Mouse (Mus musculus) adrenal gland, adult 2 months (tissue): ENCODE measurements around the gene Wnt5b. TPM values are rescaled to one million over a fixed set of nuclear protein-coding genes. Genes with fewer than 3 reads are reported as not detected.

ENCODE experiments used
- DNase-seq: peaks from one replicate; pipeline ENCODE4 v3.0.0; 2021
- polyA plus RNA-seq: library from polyadenylated mRNA; depleted of rRNA; stranded (reverse); fragments of >200 nt; gene quantifications from 2 replicates; pipeline ENCODE4 v1.2.3, GENCODE M21; 2012
- total RNA-seq, 2 experiments: library from RNA; stranded (reverse); gene quantifications; 2 replicates each; pipeline ENCODE4 v1.2.3; 2021

The Wnt5b gene
- total and polyA plus RNA-seq, 3 experiments, result 1.9 to 3.3 (median 2.8) TPM

DNA sequence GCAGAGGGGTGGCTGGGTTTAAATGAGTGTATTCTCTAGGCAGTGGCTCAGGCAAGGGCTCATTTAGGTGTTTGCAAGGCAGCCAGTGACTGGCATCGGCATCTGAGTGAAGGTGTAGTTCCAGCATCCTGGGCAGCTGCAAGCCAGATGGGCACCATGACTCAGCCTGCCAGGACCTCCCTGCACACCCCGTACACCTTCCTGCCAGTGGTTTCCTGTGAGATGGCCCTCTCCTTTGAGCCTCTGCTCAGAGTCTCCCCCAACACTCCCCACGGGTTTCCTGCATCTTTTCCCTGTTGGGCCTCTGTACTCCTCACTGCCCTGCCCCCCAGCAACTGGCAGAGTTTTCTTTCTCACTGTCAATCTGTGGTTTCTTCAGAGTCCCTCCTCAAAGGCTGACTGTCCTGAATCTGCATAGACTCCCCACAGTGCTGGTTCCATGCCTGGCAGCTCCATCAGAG is 22.2 kb downstream of the Wnt5b start:
- DNase-seq, result no peak

DNA sequence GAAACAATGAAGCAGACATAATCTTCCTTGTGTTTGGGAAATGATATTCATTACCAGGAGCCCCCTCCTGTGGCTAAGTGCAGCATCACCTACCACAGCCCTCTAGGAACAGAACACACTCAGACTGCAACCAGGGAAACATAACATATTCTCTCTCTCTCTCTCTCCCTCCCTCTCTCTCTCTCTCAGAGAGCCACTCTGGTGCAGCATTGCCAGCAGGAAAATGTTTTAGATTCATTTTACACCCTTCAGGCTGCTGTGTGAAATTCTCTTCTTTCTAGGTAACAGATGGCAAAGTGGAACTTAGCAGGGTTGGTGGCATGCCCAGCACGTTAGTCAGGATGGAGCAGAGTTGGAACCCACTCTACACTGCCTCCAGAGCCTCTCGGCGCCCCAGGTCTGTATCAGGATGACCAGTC is 22.7 kb downstream of the Wnt5b start:
- no peak for DNase-seq

DNA sequence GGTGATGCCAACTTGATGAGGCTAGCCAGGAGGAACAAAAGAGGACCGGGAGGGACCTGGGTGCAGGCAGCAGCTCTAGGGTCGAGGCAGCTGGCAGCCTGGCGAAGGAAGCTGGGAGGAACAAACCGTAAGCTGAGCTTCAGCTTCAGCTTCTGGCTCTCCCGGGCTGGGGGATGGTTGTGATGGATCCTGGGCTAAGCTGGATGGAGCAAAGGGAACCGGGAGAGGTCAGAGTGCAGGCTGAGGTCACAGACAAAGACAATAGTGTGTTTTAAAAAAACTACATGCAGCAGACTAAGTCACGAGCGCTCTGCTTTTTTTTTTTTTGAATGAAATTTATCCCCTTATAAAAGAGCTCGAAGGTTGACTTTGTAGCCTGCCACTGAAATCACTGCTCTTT is 23.4 kb downstream of the Wnt5b start:
- DNase-seq, result no peak

DNA sequence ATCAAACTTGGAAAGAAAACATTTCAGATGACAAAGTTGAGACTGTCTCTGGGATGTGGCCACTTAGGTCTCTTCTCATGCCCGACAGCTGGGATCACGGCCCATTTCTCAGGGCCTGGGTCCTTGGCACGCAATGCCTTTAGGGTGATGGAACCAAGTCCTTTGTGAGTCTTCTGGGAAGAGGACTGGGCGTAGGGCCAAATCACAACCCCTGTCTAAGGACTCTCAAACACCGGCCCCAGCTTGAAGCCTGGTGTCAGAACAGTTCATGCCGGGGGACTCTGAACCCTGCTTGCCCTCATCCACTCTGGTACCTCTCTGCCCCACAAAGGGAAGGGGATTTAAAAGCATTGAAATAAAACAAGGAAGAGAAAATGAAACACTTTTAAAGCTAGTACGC is 30.1 kb downstream of the Wnt5b start:
- no peak for DNase-seq

DNA sequence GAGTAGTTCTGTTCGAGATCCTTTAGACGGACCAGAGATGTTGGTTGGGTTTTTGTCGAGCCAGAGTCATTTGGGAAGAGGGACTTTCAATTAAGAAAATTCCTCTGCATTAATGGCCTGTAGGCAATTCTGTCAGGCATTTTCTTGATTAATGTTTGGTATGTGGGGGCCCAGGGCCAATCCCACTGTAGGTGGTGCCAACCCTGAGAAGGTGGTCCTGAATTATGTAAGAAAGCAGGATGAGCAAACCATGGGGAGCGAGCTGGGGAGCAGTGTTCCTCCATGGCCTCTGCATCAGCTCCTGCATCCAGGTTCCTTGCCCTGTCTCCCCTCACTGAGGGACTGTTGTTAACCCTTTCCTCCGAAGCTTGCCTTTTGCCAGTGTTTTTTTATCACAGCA is 30.7 kb downstream of the Wnt5b start:
- no peak for DNase-seq

DNA sequence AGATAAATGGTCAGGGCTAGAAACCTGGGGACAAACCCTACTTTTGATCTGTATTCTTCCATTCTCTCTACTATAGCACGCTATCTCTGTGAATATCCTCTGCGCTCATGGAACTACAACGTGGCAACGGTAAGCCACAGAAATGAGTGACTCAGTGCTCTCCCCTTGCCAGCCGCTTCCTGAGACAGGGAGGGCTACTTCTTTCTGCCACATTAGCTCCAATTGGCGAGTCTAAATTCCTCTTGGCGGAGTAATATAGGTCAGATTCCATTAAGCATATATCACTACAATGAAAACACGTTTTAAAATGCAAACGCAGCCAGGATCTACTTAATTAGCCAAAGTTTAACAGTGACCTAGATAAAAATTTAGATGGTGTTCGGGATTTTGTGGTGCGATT is 31.4 kb downstream of the Wnt5b start:
- DNase-seq, result no peak

DNA sequence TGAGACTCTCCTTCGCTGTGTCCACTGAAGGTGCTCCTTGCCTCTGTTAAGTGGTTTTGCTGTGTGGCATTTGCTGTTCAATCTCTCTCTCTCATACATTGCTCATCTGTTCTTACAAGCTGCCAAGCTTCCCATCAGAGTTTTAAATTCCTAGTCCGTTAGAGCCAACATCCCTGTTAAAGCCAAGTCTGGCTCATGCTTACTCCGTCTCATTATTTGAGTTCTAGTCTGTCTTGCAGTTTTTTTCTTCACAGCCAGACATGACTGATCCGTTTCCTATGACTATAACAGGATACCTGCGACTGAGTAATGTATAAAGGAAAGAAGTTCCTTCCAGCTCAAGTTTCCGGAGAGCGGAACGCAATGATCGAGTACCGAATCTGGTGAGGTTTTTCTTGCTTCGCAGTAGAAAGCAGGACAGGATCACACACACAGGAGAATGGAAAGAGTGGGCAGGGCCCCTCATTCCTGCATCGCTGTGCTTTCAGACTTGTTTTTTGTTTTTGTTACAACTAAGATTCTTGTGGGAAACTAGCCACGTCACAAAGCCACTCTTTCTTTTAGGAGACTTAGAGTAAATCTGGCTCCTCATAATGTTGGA is 34.6 kb downstream of the Wnt5b start:
- no peak for DNase-seq

DNA sequence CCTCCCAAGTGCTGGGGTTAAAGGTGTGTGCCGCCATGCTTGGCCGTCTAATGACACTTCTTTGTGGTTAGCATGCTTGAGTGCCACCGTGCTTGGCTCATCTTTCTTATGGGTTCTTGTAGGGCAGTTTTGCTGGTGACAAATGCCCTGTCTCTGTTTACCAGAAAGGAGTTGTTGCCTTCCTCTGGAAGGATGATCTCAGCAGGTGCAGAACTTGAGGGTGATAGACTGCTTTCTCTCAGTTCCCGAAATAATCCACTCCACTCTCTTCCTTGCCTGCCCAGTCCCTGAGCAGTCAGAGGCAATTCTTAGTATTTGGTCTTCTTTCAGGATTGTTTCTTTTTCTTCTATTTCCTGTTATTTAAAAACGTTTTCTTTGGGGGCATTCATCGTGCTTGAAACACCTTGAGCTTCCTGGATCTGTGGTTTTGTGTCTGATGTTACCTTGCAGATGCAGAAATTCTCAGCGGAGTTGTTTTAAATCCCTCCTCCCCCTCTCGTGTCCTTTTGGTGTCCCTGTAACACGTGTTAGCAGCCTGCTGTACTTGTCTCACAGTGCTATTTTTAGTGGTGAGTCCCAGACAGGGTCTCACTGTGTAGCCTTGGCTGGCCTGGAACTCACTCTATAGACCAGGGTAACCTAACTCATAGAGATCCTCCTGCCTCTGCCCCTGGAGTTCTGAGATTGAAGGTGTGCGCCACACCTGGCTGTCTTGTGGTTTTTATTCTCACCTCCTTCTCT is 35.3 kb downstream of the Wnt5b start:
- no peak for DNase-seq

DNA sequence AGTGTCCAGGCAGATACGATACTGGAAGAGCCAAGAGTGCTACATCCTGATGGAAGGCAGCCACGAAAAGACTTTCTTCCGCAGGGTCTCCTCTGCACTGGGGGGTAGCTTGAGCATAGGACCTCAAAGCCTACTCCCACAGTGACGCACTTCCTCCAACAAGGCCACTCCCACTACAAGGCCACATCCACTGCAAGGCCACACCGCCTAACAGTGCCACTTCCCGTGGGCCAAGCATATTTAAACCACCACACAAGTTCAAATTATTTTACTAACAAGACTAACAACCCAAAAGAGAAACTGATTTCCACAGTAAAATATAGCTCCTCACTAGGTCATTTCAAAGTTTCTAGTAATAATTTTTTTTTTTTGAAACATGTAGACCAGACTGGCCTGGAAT is 35.9 kb downstream of the Wnt5b start:
- DNase-seq, result no peak

DNA sequence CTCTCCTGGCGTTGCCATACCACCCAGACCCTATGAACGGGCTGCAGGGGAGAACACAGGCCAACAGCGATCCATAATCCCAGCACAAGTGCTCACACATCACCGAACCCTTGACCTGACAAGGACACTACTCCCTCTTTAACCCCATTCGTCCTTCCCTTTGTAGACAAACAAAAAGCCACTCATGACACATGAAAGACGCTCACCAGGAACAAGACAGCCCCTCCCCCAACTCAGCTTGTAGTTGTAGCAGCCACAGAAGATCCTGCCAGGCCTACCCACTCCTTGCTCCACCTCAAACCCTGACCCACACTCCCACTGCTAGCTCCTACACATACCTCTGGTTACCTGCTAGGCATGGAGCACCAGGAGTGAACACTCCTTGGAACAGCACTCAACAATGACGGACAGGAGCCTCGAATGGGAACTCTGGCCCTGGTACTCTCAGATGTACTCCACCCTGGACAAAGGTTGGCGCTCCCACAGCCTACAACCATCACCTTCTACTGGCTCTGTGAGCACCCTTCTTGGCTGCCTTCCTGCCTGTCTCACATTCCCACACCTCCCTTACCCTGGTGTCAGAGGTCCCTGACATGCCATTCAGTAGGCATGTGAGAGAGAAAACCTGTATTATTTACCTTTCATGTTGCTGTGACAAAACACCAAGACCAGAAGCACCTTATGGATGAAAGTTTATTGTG is 38.5 kb downstream of the Wnt5b start:
- no peak for DNase-seq

DNA sequence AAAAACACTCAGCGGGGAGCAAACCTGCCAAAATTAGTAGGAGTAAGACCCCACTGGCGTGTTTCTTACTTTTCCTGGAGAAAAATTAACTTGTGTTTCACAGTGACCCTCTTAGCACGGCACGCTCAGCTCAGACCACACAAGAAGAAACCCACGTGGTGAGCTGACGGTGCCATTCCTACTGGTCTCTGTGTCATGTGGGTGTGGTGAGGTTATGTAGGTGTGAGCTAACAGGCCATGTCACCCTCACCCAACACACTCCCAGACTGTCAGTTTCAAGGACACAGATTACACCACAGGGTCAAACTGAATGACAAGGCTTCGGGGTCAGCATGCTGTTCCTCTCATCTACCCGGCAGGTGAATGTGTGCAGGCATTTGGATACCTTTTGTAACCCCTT is 39.4 kb downstream of the Wnt5b start:
- no peak for DNase-seq

DNA sequence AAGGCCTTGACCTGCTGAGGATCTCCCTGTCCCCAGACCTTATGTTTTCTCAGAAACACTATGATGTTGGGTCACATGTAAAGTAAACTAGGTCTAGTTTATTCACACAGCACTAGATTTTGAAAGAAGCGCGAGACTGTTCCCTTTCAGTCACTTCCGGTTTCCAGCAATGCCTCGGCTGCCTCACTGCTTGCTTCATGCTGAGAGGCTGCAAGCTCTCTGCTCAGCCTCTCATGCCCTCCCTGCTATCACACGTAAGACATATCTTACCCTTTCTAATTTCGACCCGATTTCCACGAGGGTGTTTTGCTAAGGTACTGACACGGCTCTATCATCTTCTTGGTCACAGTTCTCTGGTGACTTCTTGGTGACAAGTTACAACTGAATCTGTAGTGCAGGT is 42.1 kb downstream of the Wnt5b start:
- no peak for DNase-seq

DNA sequence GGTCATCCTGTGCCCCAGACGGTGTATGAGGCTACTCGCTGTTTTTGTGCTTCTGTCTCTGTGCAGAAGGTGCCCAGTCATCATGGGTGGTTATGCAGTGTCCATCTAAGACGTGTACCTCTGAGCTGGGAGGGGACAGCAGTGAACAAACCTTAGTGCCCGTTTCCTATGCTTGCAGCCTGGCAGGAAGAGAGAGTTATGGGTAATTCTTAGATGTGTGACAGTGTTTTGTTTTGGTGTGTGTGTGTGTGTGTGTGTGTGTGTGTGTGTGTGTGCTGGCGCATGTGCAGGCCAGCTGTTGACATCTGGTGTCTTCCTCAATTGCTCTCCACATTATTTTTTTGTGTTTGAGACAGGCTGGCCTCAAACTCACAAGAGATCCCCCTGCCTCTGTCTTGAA is 44.1 kb downstream of the Wnt5b start:
- DNase-seq, result no peak

DNA sequence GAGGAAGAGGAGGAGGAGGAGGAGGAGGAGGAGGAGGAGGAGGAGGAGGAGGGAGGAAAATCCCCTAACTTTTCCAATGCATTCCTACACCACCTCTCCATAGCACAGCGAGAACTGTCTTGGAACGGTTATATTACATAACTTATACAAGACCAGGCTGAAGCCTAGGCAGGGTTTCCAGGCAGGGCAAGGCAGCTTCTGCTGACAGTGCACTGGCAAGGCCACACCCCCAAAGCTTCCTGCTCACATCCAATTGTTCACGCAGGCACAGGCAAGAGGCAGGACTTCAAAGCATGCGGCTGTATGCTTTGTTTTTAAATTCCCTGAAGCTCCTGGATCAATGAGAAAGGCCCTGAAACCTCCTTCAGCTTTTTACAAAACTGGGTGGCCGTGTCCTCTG is 44.9 kb downstream of the Wnt5b start:
- DNase-seq, result peak; percentile 65

DNA sequence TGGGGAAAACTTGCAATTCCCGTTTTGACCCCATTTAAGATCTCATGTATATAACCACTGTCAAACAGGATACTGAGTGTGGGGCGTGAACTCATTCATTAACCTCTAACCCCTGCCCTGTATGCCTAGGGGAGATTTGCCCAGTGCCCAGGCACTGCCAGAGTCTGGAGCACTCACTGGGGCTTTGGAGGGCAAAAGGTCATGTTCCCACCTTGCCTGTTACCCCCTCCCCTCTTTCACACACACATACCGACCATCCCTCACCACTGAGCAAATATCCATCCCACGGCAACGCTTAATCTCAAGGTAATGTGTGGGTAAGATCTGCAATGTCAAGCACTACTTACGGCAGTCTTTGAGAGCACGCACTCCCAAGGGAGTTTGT is 51.5 kb downstream of the Wnt5b start:
- DNase-seq, result no peak

DNA sequence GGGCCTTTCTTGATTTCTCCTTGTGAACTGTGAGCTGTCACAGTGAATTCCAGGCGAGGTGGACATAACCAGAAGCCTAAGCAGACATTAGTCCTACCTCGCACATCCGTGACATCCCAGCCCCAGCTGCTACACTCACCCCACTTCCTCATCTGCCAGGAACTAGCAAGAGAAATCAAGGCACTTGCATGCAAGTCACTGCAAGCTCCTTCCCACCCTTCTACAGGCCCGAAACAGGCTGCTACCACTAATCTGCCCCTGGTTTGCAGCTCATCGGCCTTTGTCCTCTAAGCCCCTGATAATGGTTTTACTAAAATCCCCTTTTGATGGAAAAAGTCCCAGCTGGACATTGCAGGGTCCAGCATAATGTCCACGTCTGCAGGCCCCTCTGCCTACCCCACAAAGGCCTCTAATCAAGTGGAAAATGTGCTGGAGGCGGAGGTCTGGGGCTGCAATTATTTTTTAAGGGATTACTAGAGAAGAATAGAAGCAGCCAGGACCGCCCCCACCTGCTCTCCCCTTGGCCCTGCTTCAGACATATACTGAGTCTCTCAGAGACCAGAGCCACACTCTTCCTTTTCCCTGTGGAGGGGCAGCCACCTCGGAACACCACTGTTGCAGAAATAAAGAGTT is 52.0 kb downstream of the Wnt5b start:
- DNase-seq, result no peak

DNA sequence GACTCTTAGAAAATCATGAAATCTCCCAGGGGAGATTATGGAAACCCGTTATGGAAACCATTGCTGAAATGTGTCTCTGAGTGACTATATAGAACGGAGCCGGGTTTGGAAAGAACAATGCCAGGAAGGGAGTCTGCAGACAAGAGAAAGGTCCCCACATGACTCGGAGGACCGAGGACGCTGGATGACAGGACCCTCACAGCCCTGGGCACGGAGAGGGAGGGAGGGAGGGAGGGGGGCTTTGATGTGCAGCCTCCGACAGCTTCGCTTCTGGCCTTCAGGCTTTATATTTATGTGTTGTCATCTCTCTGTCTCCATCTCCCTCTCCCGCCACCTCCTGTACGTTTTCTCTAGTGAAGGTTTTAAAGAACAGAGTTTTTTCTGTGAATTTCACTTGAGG is 53.1 kb downstream of the Wnt5b start:
- DNase-seq, result no peak

DNA sequence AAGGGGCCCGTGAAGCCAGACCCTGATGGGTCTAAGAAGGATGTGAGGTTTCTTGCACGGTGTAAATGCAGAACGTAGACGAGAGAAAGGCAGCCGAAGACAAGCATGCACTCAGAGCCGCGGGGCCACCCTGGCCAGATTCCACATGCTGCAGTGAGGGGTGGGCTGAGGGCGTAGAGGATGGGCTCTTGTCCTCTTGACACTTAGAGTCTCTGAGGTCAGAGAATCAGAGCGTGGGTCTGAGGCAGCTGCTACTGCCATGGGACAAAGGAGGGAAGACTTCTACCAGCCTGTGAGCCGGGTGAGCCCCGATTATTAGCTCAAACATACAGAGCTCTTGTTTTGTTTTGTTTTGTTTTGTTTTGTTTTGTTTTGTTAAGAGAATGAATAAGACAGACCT is 53.6 kb downstream of the Wnt5b start:
- no peak for DNase-seq

DNA sequence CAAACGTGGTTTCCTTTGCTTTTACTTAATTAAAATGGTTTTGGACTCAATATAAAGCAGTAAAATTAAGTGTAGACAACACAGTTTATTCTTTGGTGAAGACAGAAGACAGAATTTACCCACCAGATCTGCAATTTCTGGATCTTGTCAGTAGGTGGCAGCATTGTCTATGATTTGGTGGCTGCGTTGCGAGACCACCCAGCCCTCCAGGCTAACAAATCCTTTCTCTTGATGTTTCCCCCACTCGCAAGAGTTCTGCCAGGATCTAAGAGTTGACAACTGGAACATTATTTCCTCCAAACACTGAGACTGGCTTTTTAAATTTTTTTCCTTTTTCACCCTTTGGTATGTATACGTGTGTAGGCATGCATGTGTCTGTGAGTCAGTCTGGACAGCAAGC is 54.4 kb downstream of the Wnt5b start:
- DNase-seq, result no peak

DNA sequence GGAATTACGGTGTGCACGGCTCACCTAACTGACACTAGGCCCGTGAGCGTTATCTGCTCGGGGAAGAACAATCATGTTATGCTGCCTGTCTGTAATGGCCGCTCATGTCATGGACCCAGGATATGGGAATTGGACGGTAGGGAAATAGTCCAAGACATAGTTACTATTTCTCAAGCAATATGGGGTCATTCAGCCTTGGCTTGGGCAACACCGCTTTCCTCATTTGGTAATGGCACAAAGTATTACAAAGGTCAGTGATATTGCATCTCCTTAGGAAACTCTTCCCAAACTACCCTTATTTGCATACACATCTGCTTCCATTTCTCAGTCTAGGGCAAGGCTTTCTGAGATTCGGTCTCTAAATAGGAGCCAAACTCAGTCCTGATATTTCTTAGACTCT is 56.5 kb downstream of the Wnt5b start:
- peak; percentile 52 for DNase-seq

DNA sequence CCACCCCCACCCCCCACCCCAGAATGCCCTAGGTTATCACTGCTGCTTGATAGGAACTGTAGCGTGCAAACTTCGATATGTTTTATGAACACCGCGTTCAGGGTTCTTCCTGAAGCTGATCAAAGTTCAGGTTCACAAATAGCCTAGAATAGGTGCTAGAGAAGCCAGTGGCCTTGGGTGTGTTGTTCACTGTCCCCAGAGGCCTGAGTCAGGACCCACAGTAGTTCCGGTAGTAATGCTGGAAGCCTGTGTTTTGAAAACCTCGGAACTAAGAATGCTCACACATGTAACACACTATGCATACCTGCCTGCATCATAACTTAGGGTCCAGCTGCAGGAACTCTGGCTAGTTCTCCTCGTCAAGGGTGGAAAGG is 57.1 kb downstream of the Wnt5b start:
- DNase-seq, result peak; percentile 45

DNA sequence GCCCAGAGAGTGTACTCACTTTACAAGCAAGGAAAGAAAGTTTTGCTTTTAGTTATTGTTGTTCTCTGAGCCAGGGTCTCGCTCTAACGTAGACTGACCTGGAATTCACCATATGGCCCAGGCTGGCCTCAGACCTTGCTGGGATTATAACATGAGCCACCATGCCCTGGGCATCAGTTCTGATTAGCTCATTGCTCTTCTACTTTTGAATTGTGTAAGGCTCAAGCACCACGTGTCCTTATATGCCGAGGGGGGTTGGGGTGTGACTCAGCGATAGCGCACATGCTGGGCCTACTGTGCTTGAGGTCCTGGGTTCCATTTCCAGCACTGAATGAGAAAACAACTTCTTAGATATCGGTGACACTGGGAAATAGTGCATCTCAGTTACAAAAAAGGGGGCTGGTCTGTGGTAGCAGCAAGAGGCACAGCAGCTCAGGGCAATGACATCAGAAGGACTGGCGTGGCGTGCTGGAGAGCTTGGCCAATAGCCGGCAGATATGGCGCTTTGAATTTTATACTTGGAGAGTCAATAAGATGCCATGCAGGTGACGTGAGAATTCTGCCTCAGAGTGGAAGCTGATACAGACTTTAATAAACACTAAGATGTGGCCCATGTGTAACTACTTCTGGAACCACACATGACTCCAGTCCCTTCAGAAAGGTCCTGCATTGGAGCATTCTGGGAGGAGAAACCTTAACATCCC is 57.6 kb downstream of the Wnt5b start:
- peak; percentile 62 for DNase-seq
